Mouse (Mus musculus): ENCODE measurements around the gene Pnmal2. TPM values are rescaled to one million over a fixed set of nuclear protein-coding genes. Genes with fewer than 3 reads are reported as not detected.
A peak's percentile ranks its signal among the peaks of the same experiment; 100 is the strongest.

Pnmal2 gene
- total RNA-seq, 2 experiments from 2014 or later, result 348 to 373 TPM

DNA sequence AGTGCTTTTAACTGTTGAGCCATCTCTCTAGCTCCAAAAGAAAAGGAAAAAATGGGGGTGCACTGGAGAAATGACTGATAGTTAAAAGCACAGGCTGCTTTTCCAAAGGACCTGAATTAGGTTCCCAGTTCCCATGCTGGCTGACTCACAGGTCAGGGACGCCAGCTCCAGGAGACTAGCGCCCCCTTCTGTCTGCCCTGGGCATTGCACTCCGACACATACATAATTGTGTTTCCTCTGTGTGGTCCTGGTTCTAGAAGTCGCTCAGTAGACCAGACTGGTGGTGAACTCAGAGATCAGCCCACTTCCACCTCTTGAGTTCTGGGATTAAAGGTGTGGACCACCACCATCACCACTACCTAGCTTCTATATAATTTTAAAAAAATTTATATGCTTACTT lies 7.2 kb upstream of the Pnmal2 start:
- peak; percentile 77 for TF ChIP-seq CTCF (conservative IDR thresholded peaks at IDR 0.05)
- Histone ChIP-seq H3K27ac (peak overlapping the region; percentile 92), H3K4me3 (no peak overlapping the region)
- no peak for DNase-seq (ENCODE audit: low spot score in 2 of 2)

GRCm38 (mm10) chr7:16938117-16938791 lies 6.2 kb upstream of the Pnmal2 start:
- H3K27ac ChIP-seq, result peak overlapping the region; percentile 92
- TF ChIP-seq CTCF (conservative IDR thresholded peaks at IDR 0.05), result no peak
- peak; percentile 70 to 85 for DNase-seq (ENCODE audit: low spot score in 2 of 2)
- H3K4me3 ChIP-seq, result no peak overlapping the region; the same call in 1 of the 2 replicates

DNA sequence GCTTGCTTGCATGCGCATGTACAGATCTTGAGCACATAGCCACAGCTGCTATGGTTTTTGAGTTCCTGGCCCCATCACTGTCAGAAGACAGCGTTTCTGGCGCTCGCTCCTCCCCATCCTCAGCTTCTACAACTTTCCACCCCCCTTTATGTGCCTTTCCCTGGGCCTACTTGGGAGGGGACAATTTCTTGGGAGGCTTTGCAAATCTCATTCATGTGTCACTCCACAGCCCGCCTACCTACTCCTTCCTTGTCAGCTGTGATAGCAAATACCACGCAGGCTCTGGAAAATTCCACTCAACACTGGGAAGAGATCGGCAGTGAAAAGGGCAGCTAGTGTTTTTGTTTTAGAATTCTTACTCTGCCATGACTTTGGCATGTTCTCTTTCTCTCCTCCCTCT lies 4.2 kb upstream of the Pnmal2 start:
- no peak for TF ChIP-seq CTCF (conservative IDR thresholded peaks at IDR 0.05)
- Histone ChIP-seq H3K4me3 (no peak overlapping the region), H3K27ac (peak overlapping the region; percentile 92)
- DNase-seq (ENCODE audit: low spot score in 2 of 2), result peak; percentile 66 to 86

- no peak for DNase-seq (ENCODE audit: low spot score in 2 of 2)
- H3K27ac ChIP-seq, result peak overlapping the region; percentile 78
- no peak overlapping the region for H3K4me3 ChIP-seq
- no peak for TF ChIP-seq CTCF (conservative IDR thresholded peaks at IDR 0.05)
These were observed 1.6 kb upstream of the Pnmal2 start for GRCm38 (mm10) chr7:16942861-16943260.

- Histone ChIP-seq H3K4me3 (peak overlapping the region; percentile 87), H3K27ac (peak overlapping the region; percentile 98)
- TF ChIP-seq CTCF (conservative IDR thresholded peaks at IDR 0.05), result no peak
- DNase-seq (ENCODE audit: low spot score in 2 of 2), result no peak
These were observed 380 bp downstream of the Pnmal2 start for GRCm38 (mm10) chr7:16944808-16945315.

DNA sequence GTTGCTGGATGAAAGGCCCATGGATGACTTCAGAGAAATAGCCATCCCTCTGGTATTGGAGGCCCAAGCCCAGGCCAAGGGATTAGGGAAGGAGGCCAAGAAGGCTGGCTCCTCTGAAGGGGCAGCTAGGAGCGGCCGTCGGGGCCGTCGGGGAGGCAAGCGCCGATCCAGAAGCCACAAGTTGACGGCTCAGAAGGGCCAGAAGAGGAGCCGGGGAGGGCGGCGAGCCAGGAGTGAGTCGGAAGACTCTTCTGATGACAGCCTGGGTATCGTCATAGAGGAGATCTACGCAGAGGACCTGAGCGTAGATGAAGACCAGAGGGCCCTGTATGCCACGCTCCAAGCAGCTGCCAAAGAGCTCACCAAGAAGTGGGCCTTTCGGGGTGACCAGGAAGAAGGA lies 937 bp downstream of the Pnmal2 start:
- peak overlapping the region; percentile 87 for H3K4me3 ChIP-seq
- DNase-seq (ENCODE audit: low spot score in 2 of 2), result peak in 1 of 2 experiments; percentile 43

GRCm38 (mm10) chr7:16946441-16947348 lies 2.2 kb downstream of the Pnmal2 start:
- peak in 1 of 2 experiments; percentile 31 for DNase-seq (ENCODE audit: low spot score in 2 of 2)
- peak overlapping the region; percentile 87 for H3K4me3 ChIP-seq
- H3K27ac ChIP-seq, result peak overlapping the region; percentile 98
- TF ChIP-seq CTCF (conservative IDR thresholded peaks at IDR 0.05), result peak; percentile 51

More for the DNA sequence above, 937 bp downstream of the Pnmal2 start:
- TF ChIP-seq CTCF (conservative IDR thresholded peaks at IDR 0.05), result no peak
- H3K27ac ChIP-seq, result peak overlapping the region; percentile 98

GRCm38 (mm10) chr7:16947349-16947895 lies 2.9 kb downstream of the Pnmal2 start:
- Histone ChIP-seq H3K4me3 (peak overlapping the region; percentile 87), H3K27ac (peak overlapping the region; percentile 98)
- no peak for DNase-seq (ENCODE audit: low spot score in 2 of 2)
- TF ChIP-seq CTCF (conservative IDR thresholded peaks at IDR 0.05), result no peak

DNA sequence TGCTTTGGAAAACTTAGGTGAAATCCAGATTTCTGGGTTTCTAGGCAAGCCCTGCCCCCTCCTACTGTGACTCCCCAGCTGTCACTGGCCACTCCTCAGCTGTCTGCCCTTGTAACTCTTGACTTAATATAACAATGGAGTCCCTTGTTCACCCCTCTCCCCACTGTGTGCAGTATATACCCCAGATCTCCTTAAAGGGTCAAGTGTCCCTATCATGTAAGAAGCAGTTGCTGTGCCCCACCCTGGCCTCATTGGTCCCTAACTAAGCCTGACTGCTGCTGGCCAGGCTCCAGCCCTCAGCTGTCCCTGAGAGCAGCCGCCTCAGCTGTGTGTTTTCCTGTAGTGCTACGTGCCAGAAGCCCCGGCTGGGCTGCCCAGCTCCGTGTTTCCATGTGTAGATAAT lies 3.5 kb downstream of the Pnmal2 start:
- peak overlapping the region; percentile 98 for H3K27ac ChIP-seq
- DNase-seq (ENCODE audit: low spot score in 2 of 2), result no peak
- peak overlapping the region; percentile 87 for H3K4me3 ChIP-seq
- no peak for TF ChIP-seq CTCF (conservative IDR thresholded peaks at IDR 0.05)

DNA sequence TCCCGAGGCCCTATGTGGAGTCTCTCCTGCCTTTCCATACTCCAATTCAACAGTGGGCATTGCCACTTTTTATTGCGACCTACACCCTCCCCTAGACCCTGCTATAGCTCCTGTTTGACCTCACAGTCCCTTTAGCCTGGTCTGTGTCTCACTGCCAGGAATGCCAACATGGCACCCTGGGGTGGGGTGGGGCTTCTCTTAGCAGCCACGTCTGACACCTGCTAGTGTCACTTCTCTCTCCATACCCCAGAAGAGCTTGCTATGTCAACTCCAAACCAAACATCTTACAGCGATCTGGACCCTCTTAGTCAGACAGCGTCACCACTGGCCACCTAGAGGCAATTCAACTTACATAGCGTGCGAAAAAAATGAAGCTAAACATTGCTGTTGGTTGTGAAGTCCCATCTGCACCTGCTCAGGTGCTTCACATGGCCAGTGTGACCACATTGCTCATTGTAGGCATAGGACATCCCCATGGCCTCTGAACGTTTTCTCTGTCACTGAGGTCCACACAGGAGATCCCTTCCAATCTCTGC lies 4.5 kb downstream of the Pnmal2 start:
- peak overlapping the region; percentile 87; the same call in 1 of the 2 replicates for H3K4me3 ChIP-seq
- TF ChIP-seq CTCF (conservative IDR thresholded peaks at IDR 0.05), result peak; percentile 51
- no peak for DNase-seq (ENCODE audit: low spot score in 2 of 2)
- peak overlapping the region; percentile 98 for H3K27ac ChIP-seq

DNA sequence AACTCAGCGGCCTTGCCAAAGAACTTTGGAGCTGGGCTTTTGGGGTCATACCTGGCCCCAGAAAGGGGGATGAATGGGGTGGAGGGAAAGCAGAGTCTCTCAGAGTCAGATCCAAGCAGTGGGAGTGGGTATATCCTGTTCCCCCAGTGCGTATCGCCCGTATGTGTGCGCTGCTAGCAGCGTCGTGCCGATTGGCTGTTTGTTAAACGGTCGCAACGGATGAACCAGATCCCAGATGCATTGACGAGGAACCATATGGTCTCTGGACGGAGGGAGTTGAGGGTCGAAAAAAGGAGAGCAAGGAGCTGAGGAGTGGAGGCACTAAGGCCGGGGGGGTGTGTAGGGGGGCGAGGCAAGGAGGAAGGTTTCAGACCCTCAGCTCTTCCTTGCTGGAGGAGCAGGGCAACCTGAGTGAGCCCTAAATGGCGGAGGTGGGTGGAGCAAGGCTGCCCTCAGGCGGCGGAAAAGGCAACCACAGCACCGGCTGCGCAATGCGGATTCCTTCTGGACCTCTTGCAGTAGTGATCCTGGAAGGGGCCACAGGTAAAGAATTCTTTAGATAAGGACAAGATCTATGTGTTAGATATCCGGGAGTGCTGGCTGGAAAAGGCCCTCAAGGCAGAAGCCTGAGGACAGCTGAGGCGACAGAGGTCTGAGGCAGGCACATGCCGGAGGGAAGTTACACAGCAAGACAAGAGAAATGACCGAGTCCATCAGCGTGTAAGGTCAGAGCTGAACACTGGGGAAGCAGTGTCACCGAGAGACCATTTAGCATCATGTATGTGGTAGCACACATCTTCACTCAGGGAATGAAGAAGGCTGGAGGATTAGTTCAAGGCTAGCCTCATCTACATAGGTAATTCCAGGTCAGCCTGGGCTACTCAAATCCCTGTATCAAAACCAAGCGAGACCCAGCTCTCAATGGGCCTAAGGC lies 5.7 kb downstream of the Pnmal2 start:
- Histone ChIP-seq H3K4me3 (peak overlapping the region; percentile 41; the same call in 1 of the 2 replicates), H3K27ac (peak overlapping the region; percentile 98)
- peak; percentile 84 to 86 for DNase-seq (ENCODE audit: low spot score in 2 of 2)
- TF ChIP-seq CTCF (conservative IDR thresholded peaks at IDR 0.05), result peak; percentile 94

Measured in layer of hippocampus, adult 2 months (tissue).